Mouse (Mus musculus): Measurements from ENCODE around the gene Ndufs7. TPM values are rescaled to one million over a fixed set of nuclear protein-coding genes. Genes with fewer than 3 reads are reported as not detected.

Ndufs7 gene
- total and polyA plus RNA-seq, 3 experiments: 377 to 458 TPM; not detected in 1

GRCm38 (mm10) chr10:80271186-80271843, 22.4 kb downstream of the Ndufs7 start:
- H3K4me3 ChIP-seq (ENCODE audit: control insufficient read depth in 1 of 2, insufficient read depth in 1 of 2, low read depth in 2 of 2, low read length in 2 of 2): no peak overlapping the region
- peaks cover 3 to 14% of the 10 kb centered on the region in 2 experiments; a peak in 2 of 4 replicates for H3K4me1 ChIP-seq (ENCODE audit: control insufficient read depth in 1 of 2, insufficient read depth in 2 of 2, low read length in 2 of 2)
- TF ChIP-seq RAD21 (IDR thresholded peaks at IDR 0.05; ENCODE audit: low read depth, low read length): no peak
- no peak for TF ChIP-seq USF1 (IDR thresholded peaks at IDR 0.05; ENCODE audit: low read depth, low read length)
- TF ChIP-seq EP300 (IDR thresholded peaks at IDR 0.05; ENCODE audit: low read depth in 1 of 2, low read length in 2 of 2): no peak
- no peak for TF ChIP-seq ELF1 (IDR thresholded peaks at IDR 0.05; ENCODE audit: low read depth, low read length)
- TF ChIP-seq MAZ (IDR thresholded peaks at IDR 0.05; ENCODE audit: low read depth, low read length): no peak
- TF ChIP-seq GATA1 (IDR thresholded peaks at IDR 0.05; ENCODE audit: low read depth, low read length): no peak
- TF ChIP-seq TBP (IDR thresholded peaks at IDR 0.05; ENCODE audit: low read depth, low read length): no peak
- TF ChIP-seq E2F4 (IDR thresholded peaks at IDR 0.05; ENCODE audit: borderline replicate concordance, low read depth, low read length): no peak
- no peak for TF ChIP-seq POLR2A (IDR thresholded peaks at IDR 0.05; ENCODE audit: control insufficient read depth in 1 of 2, insufficient read depth in 1 of 2, low read depth in 1 of 2, low read length in 2 of 2, poor library complexity in 1 of 2)
- TF ChIP-seq ZMIZ1 (IDR thresholded peaks at IDR 0.05; ENCODE audit: low read depth, low read length): no peak
- no peak for TF ChIP-seq SIN3A (IDR thresholded peaks at IDR 0.05; ENCODE audit: low read length)
- TF ChIP-seq TCF12 (IDR thresholded peaks at IDR 0.05; ENCODE audit: low read depth, low read length): no peak
- TF ChIP-seq POLR2AphosphoS5 (IDR thresholded peaks at IDR 0.05; ENCODE audit: borderline replicate concordance, low read depth, low read length): no peak
- TF ChIP-seq MYB (IDR thresholded peaks at IDR 0.05; ENCODE audit: low read depth, low read length): no peak
- TF ChIP-seq RCOR1 (IDR thresholded peaks at IDR 0.05; ENCODE audit: low read depth, low read length): no peak
- no peak for TF ChIP-seq CHD1 (IDR thresholded peaks at IDR 0.05; ENCODE audit: low read depth, low read length)
- no peak for TF ChIP-seq UBTF (IDR thresholded peaks at IDR 0.05; ENCODE audit: borderline replicate concordance, insufficient read depth, low read depth, low read length)
- no peak for TF ChIP-seq BHLHE40 (IDR thresholded peaks at IDR 0.05; ENCODE audit: borderline replicate concordance, low read depth, low read length)
- TF ChIP-seq ZNF384 (IDR thresholded peaks at IDR 0.05; ENCODE audit: low read depth, low read length): no peak
- no peak for DNase-seq (ENCODE audit: low read depth, low spot score)
- no peak overlapping the region for H3K27ac ChIP-seq (ENCODE audit: control insufficient read depth, low read depth, low read length)
- no peak overlapping the region for H3K9ac ChIP-seq (ENCODE audit: control insufficient read depth, low read depth, low read length, poor library complexity, severe bottlenecking)
- no peaks in the 10 kb centered on the region for H3K27me3 ChIP-seq (ENCODE audit: control insufficient read depth in 1 of 2, insufficient read depth in 2 of 2, low read length in 2 of 2)
- peaks cover 4 to 16% of the 10 kb centered on the region in 2 experiments for H3K36me3 ChIP-seq (ENCODE audit: control insufficient read depth in 1 of 2, insufficient read depth in 2 of 2, low read length in 2 of 2)
- H3K9me3 ChIP-seq (replicated peaks; ENCODE audit: insufficient read depth, low read length): no peaks in the 10 kb centered on the region
- H3K79me2 ChIP-seq (ENCODE audit: control insufficient read depth, insufficient read depth, low read length, poor library complexity): peaks cover 68% of the 10 kb centered on the region

Measured in MEL (cell line).